Mouse (Mus musculus): ENCODE data around the gene Kctd19.

Kctd19 gene

GRCm38 (mm10) chr8:105413391-105413790 lies at the start of gene Kctd19, which contains the start of gene Lrrc36:
Gene Kctd19, minus strand, starts transcription at chr8:105413502.
Gene Lrrc36, plus strand, starts transcription at chr8:105413571.
- DNase-seq (ENCODE audit: low read depth): no peak

- no peak for DNase-seq (ENCODE audit: low read depth)
These were observed 47.9 kb upstream of the Kctd19 start for GRCm38 (mm10) chr8:105461085-105461803.

GRCm38 (mm10) chr8:105455218-105455617 lies 41.9 kb upstream of the Kctd19 start:
- DNase-seq (ENCODE audit: low read depth): peak; percentile 79

GRCm38 (mm10) chr8:105454088-105454487 lies 40.8 kb upstream of the Kctd19 start:
- peak; percentile 72 for DNase-seq (ENCODE audit: low read depth)

GRCm38 (mm10) chr8:105453296-105453695 lies 40.0 kb upstream of the Kctd19 start:
- DNase-seq (ENCODE audit: low read depth): peak; percentile 75

- no peak for DNase-seq (ENCODE audit: low read depth)
These were observed 38.8 kb upstream of the Kctd19 start for GRCm38 (mm10) chr8:105451903-105452603.

- no peak for DNase-seq (ENCODE audit: low read depth)
These were observed 37.7 kb upstream of the Kctd19 start for GRCm38 (mm10) chr8:105450977-105451376.

GRCm38 (mm10) chr8:105448596-105448995 lies 35.3 kb upstream of the Kctd19 start:
- DNase-seq (ENCODE audit: low read depth): no peak

GRCm38 (mm10) chr8:105448188-105448587 lies 34.9 kb upstream of the Kctd19 start:
- DNase-seq (ENCODE audit: low read depth): no peak

- no peak for DNase-seq (ENCODE audit: low read depth)
These were observed 32.8 kb upstream of the Kctd19 start for GRCm38 (mm10) chr8:105446127-105446552.

GRCm38 (mm10) chr8:105445296-105446126 lies 32.2 kb upstream of the Kctd19 start:
- DNase-seq (ENCODE audit: low read depth): no peak

GRCm38 (mm10) chr8:105442661-105443060 lies 29.4 kb upstream of the Kctd19 start:
- DNase-seq (ENCODE audit: low read depth): no peak

- DNase-seq (ENCODE audit: low read depth): peak; percentile 61
These were observed 28.1 kb upstream of the Kctd19 start for GRCm38 (mm10) chr8:105441433-105441832.

GRCm38 (mm10) chr8:105438865-105439264 lies 25.6 kb upstream of the Kctd19 start:
- peak; percentile 76 for DNase-seq (ENCODE audit: low read depth)

GRCm38 (mm10) chr8:105437078-105437748 lies 23.9 kb upstream of the Kctd19 start:
- DNase-seq (ENCODE audit: low read depth): no peak

GRCm38 (mm10) chr8:105436218-105436617 lies 22.9 kb upstream of the Kctd19 start:
- no peak for DNase-seq (ENCODE audit: low read depth)

GRCm38 (mm10) chr8:105434136-105434535 lies 20.8 kb upstream of the Kctd19 start:
- DNase-seq (ENCODE audit: low read depth): no peak

- no peak for DNase-seq (ENCODE audit: low read depth)
These were observed 20.2 kb upstream of the Kctd19 start for GRCm38 (mm10) chr8:105433511-105433910.

GRCm38 (mm10) chr8:105433021-105433420 lies 19.7 kb upstream of the Kctd19 start:
- no peak for DNase-seq (ENCODE audit: low read depth)

GRCm38 (mm10) chr8:105431743-105432515 lies 18.6 kb upstream of the Kctd19 start:
- DNase-seq (ENCODE audit: low read depth): no peak

- no peak for DNase-seq (ENCODE audit: low read depth)
These were observed 13.6 kb upstream of the Kctd19 start for GRCm38 (mm10) chr8:105426878-105427277.
